Mouse (Mus musculus): ENCODE data around the gene Agk. TPM values are rescaled to one million over a fixed set of nuclear protein-coding genes. Genes with fewer than 3 reads are reported as not detected.

Agk gene
- polyA plus RNA-seq (2014; fragmentation: Nextera tagmentation; extraction: Ambion mirVana) = 43.2 and 43.4 TPM in 2 replicates

DNA sequence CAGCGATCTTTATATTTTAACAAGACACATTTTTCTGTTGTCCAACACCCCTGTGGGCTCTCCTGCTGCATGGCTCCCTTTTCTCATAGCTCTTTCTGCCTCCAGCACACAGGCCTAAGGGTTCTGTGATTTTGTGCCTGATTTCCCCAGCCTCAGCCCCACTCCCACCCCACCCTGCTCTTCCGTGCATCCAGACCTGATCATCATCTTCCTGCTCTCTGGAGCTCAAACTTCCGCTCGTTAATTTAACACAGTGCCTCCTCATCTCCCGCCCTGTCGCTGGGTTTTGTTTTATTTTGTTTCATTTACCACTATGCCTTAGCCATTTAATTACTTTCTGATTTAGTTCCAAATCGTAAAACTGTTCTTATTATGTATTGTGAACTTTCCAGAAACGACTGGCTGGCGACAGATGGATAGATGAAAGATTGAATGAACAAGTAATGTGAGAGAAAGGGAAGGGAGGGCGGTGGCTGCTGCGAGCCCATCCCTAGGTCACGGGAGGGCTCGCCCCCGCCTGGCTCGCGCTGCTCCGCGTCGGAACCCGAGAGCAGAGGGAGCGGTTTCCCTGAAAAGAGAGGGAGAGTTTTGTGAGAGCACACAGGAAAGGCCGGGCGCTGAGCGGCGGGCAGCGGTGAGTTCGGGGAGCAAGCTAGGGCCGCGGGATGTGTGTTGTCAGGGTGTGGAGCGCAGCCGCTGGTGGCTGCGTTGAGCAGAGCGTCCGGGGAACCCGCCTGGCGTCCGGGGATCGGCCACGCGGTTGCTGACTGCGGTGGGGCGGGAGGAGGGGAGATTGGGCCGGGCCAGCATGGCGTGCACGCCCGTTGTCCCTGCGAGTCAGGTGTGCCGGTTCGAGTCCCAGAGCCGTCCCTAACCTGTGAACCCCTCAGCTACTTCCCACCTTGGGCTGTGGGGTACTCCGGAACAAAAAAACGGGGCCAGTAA, at the start of gene Agk:
Gene Agk, plus strand, starts transcription at position 276 of the 945 bp plus-strand sequence.
- H3K9me3 ChIP-seq (ENCODE audit: control insufficient read depth, low read length) = no peaks in the 10 kb centered on the region

DNA sequence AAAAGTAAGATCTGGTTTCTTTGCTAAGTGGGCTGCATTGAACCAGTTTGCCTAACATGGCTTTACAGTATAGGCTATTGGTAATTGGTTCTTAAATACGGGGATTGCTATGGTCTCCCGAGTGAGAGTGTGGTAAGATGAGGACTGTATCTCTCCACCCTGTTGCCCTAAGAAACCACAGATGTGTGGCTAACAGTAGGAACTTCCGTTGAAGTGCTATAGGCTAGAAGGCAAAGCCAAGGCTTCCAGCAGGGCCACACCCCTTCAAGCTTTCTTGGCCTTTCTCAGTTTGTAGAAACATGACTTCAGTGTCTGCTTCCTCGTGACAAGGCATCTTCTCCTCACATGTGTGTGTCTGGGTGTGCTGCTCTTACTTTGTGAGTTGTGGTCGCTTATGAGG, 24.3 kb upstream of the Agk start:
- no peak overlapping the region for H3K27ac ChIP-seq (ENCODE audit: low read depth, low read length)

More for the DNA sequence above, at the start of gene Agk:
- peak within 1 kb of the TSS; percentile 43 for H3K4me2 ChIP-seq (replicated peaks; ENCODE audit: low read depth, low read length)
- DNase-seq (ENCODE audit: low spot score) (peak; percentile 89), ATAC-seq (ENCODE audit: low FRiP score) (peak; percentile 94)
- peak within 1 kb of the TSS; percentile 90 for H3K9ac ChIP-seq (ENCODE audit: low read depth, low read length)
- no peaks in the 10 kb centered on the region for H3K4me1 ChIP-seq (replicated peaks; ENCODE audit: control insufficient read depth, insufficient read depth, low read length)
- peak within 1 kb of the TSS; percentile 76 for H3K27ac ChIP-seq (ENCODE audit: low read depth, low read length)
- no peaks in the 10 kb centered on the region for H3K36me3 ChIP-seq (ENCODE audit: control insufficient read depth, insufficient read depth, low read length)
- no peaks in the 10 kb centered on the region for H3K27me3 ChIP-seq (ENCODE audit: control insufficient read depth, insufficient read depth, low read length)
- WGBS = 2% methylated on average over 52 of the region's 52 CpGs
- peak within 1 kb of the TSS; percentile 68 for H3K4me3 ChIP-seq (ENCODE audit: low read depth, low read length)

DNA sequence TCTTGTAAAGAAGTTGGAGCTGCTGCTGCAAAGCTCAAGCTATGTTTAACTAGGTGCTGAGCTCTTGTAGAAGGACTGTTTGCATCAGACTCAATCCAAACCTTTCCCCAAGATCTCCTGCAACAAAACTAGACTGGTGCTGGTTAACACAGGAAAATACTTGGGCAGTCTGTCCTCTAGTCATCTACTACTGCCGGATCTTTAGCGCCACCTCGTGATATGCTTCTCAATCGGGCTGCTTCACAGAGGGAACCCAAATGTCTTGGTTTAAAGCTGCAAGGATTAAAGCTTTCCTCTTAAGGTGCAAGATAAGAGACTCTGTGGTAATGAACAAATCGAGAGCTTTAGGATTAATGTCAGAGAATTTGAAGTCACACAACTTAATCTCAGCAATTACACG, 21.6 kb upstream of the Agk start:
- Histone ChIP-seq H3K27ac (ENCODE audit: low read depth, low read length) (no peak overlapping the region), H3K9me3 (ENCODE audit: control insufficient read depth, low read length) (no peaks in the 10 kb centered on the region), H3K9ac (ENCODE audit: low read depth, low read length) (no peak overlapping the region), H3K36me3 (ENCODE audit: control insufficient read depth, insufficient read depth, low read length) (no peaks in the 10 kb centered on the region), H3K27me3 (ENCODE audit: control insufficient read depth, insufficient read depth, low read length) (no peaks in the 10 kb centered on the region), H3K4me2 (replicated peaks; ENCODE audit: low read depth, low read length) (no peak overlapping the region), H3K4me3 (ENCODE audit: low read depth, low read length) (no peak overlapping the region), H3K4me1 (replicated peaks; ENCODE audit: control insufficient read depth, insufficient read depth, low read length) (no peaks in the 10 kb centered on the region)
- DNase-seq (ENCODE audit: low spot score) (peak; percentile 67), ATAC-seq (ENCODE audit: low FRiP score) (no peak)
- 16% methylated on average over 6 of the region's 6 CpGs for WGBS

More for the DNA sequence above, 24.3 kb upstream of the Agk start:
- H3K4me2 ChIP-seq (replicated peaks; ENCODE audit: low read depth, low read length) = no peak overlapping the region
- ATAC-seq (ENCODE audit: low FRiP score) = no peak
- no peaks in the 10 kb centered on the region for H3K27me3 ChIP-seq (ENCODE audit: control insufficient read depth, insufficient read depth, low read length)
- H3K36me3 ChIP-seq (ENCODE audit: control insufficient read depth, insufficient read depth, low read length) = no peaks in the 10 kb centered on the region
- H3K9me3 ChIP-seq (ENCODE audit: control insufficient read depth, low read length) = no peaks in the 10 kb centered on the region
- no peaks in the 10 kb centered on the region for H3K4me1 ChIP-seq (replicated peaks; ENCODE audit: control insufficient read depth, insufficient read depth, low read length)
- H3K4me3 ChIP-seq (ENCODE audit: low read depth, low read length) = no peak overlapping the region
- DNase-seq (ENCODE audit: low spot score) = no peak
- no peak overlapping the region for H3K9ac ChIP-seq (ENCODE audit: low read depth, low read length)
- 80% methylated on average over 5 of the region's 5 CpGs for WGBS

DNA sequence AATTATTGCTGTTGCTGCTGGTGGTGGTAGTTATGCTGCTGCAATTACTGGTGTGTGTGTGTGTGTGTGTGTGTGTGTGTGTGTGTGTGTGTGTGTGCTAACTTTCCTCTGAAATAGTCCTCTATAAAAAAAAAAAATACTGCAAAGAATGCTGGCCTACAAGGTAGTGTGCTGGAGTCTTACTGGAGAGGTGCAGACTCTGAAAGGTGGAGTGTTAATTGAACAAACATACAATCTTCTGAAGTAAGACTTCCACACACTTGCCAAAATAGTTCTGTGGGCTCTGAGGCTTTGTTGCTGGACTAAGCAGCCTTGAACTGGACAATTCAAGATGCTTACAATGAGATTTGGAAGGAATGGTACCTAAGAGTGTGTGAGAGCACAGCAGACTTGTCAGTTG, 20.0 kb upstream of the Agk start:
- ATAC-seq (ENCODE audit: low FRiP score) = no peak
- no peaks in the 10 kb centered on the region for H3K4me1 ChIP-seq (replicated peaks; ENCODE audit: control insufficient read depth, insufficient read depth, low read length)
- DNase-seq (ENCODE audit: low spot score) = no peak
- no peak overlapping the region for H3K4me3 ChIP-seq (ENCODE audit: low read depth, low read length)
- no peak overlapping the region for H3K27ac ChIP-seq (ENCODE audit: low read depth, low read length)
- H3K36me3 ChIP-seq (ENCODE audit: control insufficient read depth, insufficient read depth, low read length) = no peaks in the 10 kb centered on the region
- H3K9ac ChIP-seq (ENCODE audit: low read depth, low read length) = no peak overlapping the region
- no peaks in the 10 kb centered on the region for H3K9me3 ChIP-seq (ENCODE audit: control insufficient read depth, low read length)
- no peak overlapping the region for H3K4me2 ChIP-seq (replicated peaks; ENCODE audit: low read depth, low read length)
- no peaks in the 10 kb centered on the region for H3K27me3 ChIP-seq (ENCODE audit: control insufficient read depth, insufficient read depth, low read length)

DNA sequence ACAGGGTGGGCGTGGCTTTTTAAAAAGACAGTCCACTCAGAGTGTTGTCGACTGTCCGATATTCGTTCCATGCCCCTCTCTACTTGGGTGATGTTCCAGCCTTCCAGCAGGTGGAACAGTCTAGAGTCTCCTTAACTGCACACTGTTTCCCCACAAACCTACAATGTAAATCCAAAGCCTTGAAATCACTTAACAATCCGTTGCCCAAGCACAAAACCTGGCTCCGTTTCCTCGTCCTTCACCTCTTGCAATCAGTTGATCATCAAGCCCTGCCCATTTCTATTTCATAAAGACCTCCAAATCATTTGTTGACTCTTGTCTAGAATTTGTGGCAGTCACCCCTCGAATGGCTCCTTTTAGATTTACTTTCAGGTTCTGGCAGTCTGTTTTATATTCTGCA, 1.4 kb downstream of the Agk start:
- Histone ChIP-seq H3K27me3 (ENCODE audit: control insufficient read depth, insufficient read depth, low read length) (no peaks in the 10 kb centered on the region), H3K4me1 (replicated peaks; ENCODE audit: control insufficient read depth, insufficient read depth, low read length) (no peaks in the 10 kb centered on the region), H3K4me3 (ENCODE audit: low read depth, low read length) (peak overlapping the region; percentile 68; the same call in 1 of the 2 replicates), H3K9ac (ENCODE audit: low read depth, low read length) (no peak overlapping the region), H3K9me3 (ENCODE audit: control insufficient read depth, low read length) (no peaks in the 10 kb centered on the region), H3K27ac (ENCODE audit: low read depth, low read length) (no peak overlapping the region), H3K36me3 (ENCODE audit: control insufficient read depth, insufficient read depth, low read length) (no peaks in the 10 kb centered on the region), H3K4me2 (replicated peaks; ENCODE audit: low read depth, low read length) (no peak overlapping the region)
- ATAC-seq (ENCODE audit: low FRiP score) (no peak), DNase-seq (ENCODE audit: low spot score) (peak; percentile 3)
- WGBS = 90% methylated on average over 8 of the region's 8 CpGs

DNA sequence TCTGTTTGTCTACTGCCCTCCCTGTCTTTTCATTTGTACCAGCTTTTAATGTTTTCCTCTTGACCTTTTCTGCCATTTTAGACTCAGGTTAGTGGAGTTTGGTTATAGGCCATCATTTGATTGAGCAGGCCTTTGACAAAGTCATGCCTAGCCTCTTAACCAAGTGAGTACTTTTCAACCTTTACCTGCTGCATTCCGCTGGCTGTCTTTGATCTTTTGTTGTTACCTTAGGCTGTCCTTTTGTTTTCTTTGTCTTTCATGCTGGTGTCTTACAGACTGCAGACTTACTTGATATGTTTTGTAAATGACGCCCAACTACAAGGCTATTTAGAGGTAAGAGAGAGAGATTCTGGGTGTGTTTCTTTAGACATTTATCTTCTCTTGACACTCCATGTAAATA, 8.5 kb downstream of the Agk start:
- no peak overlapping the region for H3K4me2 ChIP-seq (replicated peaks; ENCODE audit: low read depth, low read length)
- DNase-seq (ENCODE audit: low spot score) (no peak), ATAC-seq (ENCODE audit: low FRiP score) (no peak)
- H3K9me3 ChIP-seq (ENCODE audit: control insufficient read depth, low read length) = no peaks in the 10 kb centered on the region
- H3K4me1 ChIP-seq (replicated peaks; ENCODE audit: control insufficient read depth, insufficient read depth, low read length) = no peaks in the 10 kb centered on the region
- H3K27ac ChIP-seq (ENCODE audit: low read depth, low read length) = no peak overlapping the region
- H3K27me3 ChIP-seq (ENCODE audit: control insufficient read depth, insufficient read depth, low read length) = no peaks in the 10 kb centered on the region
- no peak overlapping the region for H3K4me3 ChIP-seq (ENCODE audit: low read depth, low read length)
- no peak overlapping the region for H3K9ac ChIP-seq (ENCODE audit: low read depth, low read length)
- H3K36me3 ChIP-seq (ENCODE audit: control insufficient read depth, insufficient read depth, low read length) = no peaks in the 10 kb centered on the region
- 79% methylated on average over 2 of the region's 2 CpGs for WGBS

DNA sequence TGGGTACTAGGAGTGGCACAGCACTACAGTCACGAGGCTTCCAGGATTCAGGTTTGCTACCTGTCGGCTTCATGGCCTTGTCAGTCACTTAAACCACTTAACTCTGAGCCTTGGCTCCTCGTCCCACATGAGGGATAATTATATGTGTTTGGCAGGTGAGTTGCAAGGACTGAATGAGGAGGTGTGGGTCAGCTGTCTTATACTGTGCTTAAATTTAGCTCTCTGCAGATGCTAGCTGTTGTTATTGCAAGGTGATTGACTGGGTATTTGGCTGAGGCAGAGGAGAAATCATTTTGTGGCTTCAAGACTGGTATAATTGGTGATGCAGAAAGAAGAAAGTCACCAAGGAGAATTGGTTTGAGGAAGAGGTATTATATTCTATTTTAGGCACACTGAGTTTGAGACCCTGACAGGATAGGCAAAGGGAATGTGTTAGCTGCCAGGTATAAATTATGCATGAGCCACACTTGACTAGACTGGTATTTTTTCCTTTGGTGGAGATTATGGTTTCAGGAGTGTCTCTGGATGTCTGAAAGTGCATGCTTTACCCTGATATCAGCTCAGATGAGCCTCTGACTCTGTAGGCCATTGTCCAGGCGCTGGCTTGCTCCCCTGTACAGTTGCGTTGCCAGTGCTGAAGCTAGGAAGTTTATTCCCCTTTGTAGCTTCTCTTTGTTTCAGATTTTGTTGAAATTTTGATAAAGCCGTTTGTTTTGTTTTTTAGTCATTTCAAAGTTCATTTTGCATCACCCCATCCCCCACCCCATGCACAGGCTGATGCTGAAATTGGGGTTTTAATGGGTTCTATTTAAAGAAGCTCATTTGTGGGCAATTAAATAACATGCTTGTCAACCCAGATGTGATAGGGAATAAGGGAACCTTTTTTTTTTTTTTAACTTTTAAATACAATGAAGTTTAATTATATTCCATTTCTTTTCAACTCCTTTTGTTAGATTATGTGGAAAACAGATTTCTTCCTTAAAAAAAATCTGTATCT, 12.1 kb downstream of the Agk start:
- Histone ChIP-seq H3K4me3 (ENCODE audit: low read depth, low read length) (no peak overlapping the region), H3K9ac (ENCODE audit: low read depth, low read length) (no peak overlapping the region), H3K27ac (ENCODE audit: low read depth, low read length) (no peak overlapping the region), H3K27me3 (ENCODE audit: control insufficient read depth, insufficient read depth, low read length) (no peaks in the 10 kb centered on the region), H3K4me2 (replicated peaks; ENCODE audit: low read depth, low read length) (no peak overlapping the region), H3K36me3 (ENCODE audit: control insufficient read depth, insufficient read depth, low read length) (no peaks in the 10 kb centered on the region), H3K4me1 (replicated peaks; ENCODE audit: control insufficient read depth, insufficient read depth, low read length) (no peaks in the 10 kb centered on the region), H3K9me3 (ENCODE audit: control insufficient read depth, low read length) (no peaks in the 10 kb centered on the region)
- no peak for ATAC-seq (ENCODE audit: low FRiP score)
- WGBS = 92% methylated on average over 6 of the region's 6 CpGs
- no peak for DNase-seq (ENCODE audit: low spot score)

DNA sequence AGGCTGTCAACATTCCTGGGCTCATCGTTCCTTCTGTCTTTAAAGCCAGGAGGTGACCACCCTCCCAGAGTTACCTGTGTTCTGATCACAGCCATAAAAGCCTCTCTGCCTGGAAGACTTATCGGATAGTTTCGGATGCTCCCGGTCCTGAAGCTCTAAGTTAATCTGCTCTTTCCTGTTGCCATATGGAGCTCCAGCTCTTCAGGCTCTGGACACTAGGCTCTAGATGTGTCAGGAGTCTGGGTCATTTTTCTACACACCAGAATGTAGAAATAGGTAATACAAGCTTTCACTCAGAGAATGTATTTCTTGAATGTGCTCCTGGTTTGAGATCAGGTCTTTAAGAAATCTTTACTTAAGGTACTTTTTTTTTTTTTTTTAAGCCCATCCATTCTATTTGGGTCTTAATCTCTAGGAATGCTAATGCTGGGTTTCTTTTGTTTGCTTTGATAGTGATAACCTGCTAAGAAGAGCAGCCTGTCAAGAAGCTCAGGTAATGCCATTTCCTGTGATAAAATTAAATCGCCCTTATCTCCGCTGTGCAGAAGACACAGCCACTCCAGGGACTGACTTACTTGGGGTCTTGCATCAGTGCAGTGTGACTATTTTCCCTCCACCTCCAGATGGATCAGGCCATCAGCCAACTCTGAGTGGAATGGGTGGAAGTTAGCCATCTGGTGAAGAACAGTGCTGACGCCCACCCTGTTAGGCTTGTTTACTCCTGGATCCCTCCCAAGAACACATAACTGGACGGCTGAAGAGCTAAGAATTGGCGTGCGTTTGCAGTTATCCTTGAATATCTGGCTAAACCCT, 22.2 kb downstream of the Agk start:
- H3K27me3 ChIP-seq (ENCODE audit: control insufficient read depth, insufficient read depth, low read length) = no peaks in the 10 kb centered on the region
- 94% methylated on average over 10 of the region's 10 CpGs for WGBS
- H3K4me1 ChIP-seq (replicated peaks; ENCODE audit: control insufficient read depth, insufficient read depth, low read length) = no peaks in the 10 kb centered on the region
- DNase-seq (ENCODE audit: low spot score) (no peak), ATAC-seq (ENCODE audit: low FRiP score) (no peak)
- no peak overlapping the region for H3K27ac ChIP-seq (ENCODE audit: low read depth, low read length)
- H3K4me3 ChIP-seq (ENCODE audit: low read depth, low read length) = no peak overlapping the region
- no peak overlapping the region for H3K4me2 ChIP-seq (replicated peaks; ENCODE audit: low read depth, low read length)
- no peaks in the 10 kb centered on the region for H3K36me3 ChIP-seq (ENCODE audit: control insufficient read depth, insufficient read depth, low read length)
- no peak overlapping the region for H3K9ac ChIP-seq (ENCODE audit: low read depth, low read length)
- H3K9me3 ChIP-seq (ENCODE audit: control insufficient read depth, low read length) = no peaks in the 10 kb centered on the region

Measured in hindbrain, embryonic 11.5 days (tissue).